Mouse (Mus musculus) left cerebral cortex, adult 18-20 months (tissue): ENCODE measurements around the gene Wapl. TPM values are rescaled to one million over a fixed set of nuclear protein-coding genes. Genes with fewer than 3 reads are reported as not detected.

Experiments
- DNase-seq, 2 experiments: peaks; one replicate each; pipeline ENCODE4 v3.0.0; 2021 to 2022; ENCODE audit warnings: low spot score in 2 of 2, mixed read lengths in 1 of 2
- total RNA-seq, 2 experiments: library from RNA; stranded (reverse); gene quantifications; 2 replicates each; pipeline ENCODE4 v1.2.3; 2021

Wapl gene
- total RNA-seq, 2 experiments from 2014 or later = 44.7 to 46.0 TPM

DNA sequence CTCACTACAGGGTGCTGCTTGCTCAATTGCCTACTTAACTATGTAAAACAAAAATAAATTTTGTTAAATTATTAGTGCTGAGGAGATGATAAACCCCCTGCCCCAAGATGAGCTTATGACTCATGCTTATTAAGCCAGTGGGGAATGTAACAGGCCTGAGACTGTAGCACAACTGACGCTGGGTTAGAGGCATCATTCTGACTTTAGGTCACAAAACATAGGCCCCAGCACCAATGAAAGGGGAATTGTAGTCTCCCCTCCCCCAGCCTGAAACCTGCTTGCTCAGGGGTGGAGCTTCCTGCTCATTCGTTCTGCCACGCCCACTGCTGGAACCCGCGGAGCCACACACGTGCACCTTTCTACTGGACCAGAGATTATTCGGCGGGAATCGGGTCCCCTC is 97.9 kb downstream of the Wapl start:
- DNase-seq = no peak

DNA sequence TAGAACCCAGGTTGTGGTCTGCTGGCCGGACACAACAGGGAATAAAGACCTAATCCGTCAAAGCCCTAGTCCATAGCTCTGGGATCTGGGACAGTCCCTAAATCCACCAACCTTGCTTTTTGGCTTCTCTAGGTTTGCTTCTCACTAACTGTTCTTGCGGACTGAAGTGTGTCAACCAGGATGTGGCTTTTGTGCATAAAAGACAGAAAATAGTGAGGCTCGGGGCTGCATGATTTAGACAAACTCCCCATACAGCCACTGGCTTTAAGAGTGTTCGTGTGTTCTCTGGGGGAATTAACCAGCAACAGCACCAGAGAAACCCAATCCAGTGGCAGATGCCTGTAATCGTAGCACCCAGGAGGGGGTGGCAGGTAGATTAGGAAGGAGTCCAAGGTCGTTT is 98.4 kb downstream of the Wapl start:
- no peak for DNase-seq

DNA sequence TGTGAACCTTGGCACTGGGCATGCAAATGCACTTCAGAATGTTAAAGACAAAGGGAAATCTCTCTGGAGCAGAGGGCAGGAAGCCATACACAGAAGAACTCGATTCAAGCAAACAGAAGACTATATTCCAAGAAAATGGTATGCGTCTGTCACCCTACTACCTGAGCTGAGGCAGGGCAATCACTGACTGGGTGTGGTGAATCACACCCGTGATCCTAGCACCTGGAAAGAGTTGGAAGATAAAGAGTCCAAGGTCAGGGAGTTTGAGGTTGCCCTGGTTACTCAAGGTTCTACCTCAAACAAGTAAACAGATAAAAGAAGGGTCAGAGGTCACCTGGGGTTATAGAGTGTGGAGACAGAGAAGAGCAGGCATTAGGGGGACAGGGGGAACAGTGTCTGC is 100.0 kb downstream of the Wapl start:
- DNase-seq = no peak

DNA sequence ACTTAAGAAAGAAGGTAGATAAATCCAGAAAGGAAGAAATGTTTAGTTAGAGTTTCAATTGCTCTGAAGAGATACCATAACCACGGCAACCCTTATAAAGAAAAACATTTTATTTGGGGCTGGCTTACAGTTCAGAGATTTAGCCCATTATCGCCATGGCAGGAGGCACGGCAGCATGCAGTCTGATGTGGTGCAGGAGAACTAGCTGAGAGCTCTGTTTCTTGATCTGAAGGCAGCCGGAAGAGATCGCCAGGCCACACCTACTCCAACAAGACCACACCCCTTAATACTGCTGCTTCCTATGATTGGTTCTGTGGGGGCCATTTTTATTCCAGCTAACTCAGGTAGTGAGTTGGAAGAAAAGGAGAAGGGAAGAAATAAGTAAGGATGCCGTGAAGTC is 100.5 kb downstream of the Wapl start:
- DNase-seq = no peak

DNA sequence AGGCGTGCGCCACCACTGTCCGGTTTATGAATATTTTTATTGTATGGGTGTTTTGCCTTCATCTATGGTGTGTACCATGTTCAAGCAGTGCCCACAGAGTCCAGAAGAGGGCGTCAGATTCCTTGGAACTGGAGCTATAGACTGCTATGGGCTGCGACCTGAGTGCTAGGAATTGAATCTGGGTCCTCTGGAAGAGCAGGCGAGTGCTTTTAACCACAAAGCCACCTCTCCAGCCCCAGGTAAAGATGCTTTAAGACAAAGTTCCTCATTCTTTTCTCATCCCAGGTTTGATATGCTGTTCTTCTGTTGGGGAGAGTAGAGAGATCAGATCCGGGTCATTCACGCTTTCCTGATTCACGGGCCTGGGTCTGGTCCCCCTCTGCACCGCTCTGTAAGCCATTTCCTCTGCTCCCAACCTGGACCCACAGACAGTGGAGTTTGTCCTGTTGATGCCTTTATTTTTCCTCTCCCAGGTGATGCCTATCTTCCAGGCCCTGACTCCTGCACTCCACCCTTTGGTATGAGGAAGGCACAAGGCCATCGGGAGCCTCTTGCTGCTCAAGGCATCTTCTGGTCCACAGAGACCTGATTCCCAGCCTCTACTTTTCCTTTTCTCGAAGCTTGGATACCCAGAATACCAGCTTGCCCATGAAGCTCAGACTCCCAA is 103.1 kb downstream of the Wapl start:
- no peak for DNase-seq

DNA sequence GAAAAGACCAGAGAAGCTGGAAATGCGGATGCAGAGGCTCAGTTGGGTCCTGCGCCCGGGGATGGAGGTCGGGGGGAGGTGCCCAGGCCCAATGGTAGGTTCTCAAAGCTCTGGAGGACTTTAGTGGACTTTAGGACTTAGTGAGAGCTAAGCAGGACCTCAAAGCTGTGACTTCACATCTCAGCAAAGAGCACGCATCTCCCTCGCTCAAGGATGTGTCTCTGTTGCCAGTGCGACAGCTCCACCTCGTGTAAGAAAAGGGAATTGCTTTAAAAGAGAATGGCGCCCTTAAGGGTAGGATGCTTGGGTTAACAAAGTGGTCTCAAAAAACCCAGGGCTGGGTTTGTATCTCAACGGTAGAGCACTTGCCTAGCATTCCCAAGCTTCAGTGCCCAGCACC is 104.1 kb downstream of the Wapl start:
- peak; percentile 43 to 57 for DNase-seq

DNA sequence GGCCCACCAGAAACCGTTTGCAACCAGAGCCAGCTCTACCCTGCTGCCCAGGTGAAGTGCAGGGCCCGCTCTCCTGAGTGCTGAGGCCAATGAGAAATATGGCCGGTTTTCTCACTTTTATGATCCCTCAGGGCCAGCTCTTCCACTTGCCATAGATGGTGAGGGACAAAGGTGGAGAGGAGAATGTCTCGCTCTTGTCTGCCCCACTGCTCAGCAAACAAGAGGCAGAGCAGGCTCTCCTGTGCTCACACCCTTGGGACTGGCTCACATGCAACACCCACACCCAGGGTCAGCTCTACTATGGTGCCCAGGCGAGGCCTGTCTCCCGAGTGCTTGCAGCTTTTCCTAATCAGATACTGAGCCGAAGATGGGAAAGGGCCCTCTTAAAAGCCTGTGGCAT is 105.0 kb downstream of the Wapl start:
- no peak for DNase-seq

DNA sequence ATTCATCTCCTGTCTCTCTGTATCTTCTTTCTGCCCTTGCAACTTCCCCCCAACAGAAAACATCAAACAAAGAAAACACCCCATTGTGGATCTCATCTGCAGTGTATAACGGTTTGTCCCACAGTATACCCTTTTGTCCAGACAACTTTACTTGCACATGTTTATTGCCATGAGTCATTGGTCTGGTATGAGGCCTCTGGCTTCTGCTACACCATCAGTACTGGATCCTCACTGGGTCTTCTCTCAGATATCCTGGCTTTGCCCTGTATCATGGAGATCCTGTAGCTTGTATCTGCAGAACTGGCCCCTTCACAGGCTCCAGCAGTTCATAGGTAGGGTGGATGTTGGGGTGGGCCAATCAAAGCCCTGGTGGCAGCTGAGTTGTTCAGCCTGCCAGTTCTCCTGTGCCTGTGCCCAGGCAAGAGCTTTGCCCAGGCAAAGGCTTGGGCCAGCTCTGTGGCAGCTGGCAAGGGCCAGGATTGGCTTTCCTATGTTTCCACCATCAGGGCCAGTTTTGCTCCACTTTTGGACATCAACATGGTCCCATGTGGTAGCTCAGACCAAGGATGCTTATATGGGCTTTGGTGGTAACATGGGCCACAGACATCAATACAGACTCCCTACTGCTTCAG is 119.8 kb downstream of the Wapl start:
- DNase-seq = no peak

Other genes with a start within 250 kb of the Wapl start
- 10 to 100 TPM; 32.8 to 33.6 TPM for gene Bmpr1a, start 170.6 kb upstream of the Wapl start, total RNA-seq
- not detected for gene 9230112D13Rik, start 151.1 kb upstream of the Wapl start, total RNA-seq
- gene Ldb3, start 85.2 kb upstream of the Wapl start, total RNA-seq = 1 to 10 TPM; 2.2 to 3.1 TPM
- gene Opn4, start 73.8 kb upstream of the Wapl start, total RNA-seq = not detected
- 10 to 100 TPM; 44.8 to 45.0 TPM for gene Grid1, start 146.2 kb downstream of the Wapl start, total RNA-seq